Mouse (Mus musculus): Measurements from ENCODE around the gene Plcd1.

DNA sequence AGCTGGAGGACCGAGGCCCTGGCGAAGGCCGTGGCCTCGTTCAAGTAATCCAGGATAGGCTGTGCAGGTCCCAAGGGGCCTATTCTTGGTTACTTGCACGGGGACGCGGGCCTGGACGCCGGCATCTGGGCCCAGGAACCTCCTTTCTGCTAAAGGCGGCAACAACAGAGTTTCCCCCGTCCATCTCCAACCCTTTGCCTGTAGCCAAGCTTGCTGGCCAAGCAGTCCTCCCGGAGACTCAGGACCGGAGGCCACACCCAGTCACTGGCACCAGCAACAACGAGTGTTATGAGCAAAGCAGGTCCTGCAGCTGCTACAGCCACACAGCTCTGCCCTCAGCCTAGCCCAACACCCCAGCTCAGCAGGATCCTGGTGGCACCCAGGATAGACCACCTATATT, 61.5 kb downstream of the Plcd1 start:
- TF ChIP-seq CTCF (IDR thresholded peaks at IDR 0.05; ENCODE audit: control insufficient read depth, insufficient read depth, insufficient read length) (no peak), MYOD1 (IDR thresholded peaks at IDR 0.05; ENCODE audit: control insufficient read depth, insufficient read length, low read depth) (no peak), USF1 (IDR thresholded peaks at IDR 0.05; ENCODE audit: low read depth) (no peak), CEBPB (IDR thresholded peaks at IDR 0.05; ENCODE audit: low read depth) (no peak), FOSL1 (IDR thresholded peaks at IDR 0.05; ENCODE audit: insufficient read depth, low read length, poor library complexity, severe bottlenecking) (no peak), MAX (IDR thresholded peaks at IDR 0.05) (no peak)

All from C2C12 (cell line).